Mouse (Mus musculus) retina, postnatal 1 day (tissue): ENCODE measurements around the gene Sypl2.
"Not testable (repeated sequence)": the region's sequence is repeated elsewhere in the genome, so short reads cannot be mapped to it uniquely, and the experiment has no call there.

Source experiments
- DNase-seq: peaks from one replicate; pipeline ENCODE4 v3.0.0-alpha.2; 2012

The Sypl2 gene

DNA sequence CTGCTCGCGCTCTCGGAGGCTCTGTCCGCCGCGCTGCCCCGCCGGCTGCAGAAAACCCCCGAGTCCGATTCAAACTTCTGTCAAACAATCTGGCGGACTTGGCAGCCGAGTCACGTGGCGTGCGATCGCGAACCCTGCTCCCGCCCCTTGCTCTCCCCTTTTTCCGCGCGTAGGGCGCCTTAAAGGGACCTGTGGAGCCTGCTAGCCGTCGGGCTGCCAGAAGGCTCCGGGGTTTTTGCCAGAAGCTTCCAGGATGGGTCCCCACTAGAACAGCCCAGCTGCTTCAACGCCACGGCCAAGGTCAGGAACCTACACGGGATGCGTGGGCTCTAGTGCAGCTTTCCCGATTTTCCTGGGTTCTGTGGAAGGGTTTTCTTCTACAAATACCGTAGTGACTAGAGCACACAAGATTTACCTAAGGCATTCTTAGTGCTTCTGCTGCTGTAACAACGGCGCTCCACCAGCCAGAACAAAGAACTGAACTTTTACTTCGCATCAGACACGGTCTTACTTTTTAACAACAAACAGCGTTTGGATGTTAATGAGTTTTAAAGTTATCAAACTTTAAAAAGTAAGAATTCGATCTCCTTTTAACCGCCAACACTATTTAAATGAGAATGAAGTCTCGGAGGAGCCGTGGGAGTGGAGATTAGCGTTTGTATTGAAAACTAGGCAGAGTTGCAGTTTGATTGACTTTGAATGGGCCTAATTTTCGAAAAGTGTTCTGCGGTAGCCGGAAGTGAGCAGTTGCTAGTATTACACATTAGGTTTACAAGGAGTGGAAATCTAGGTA lies at the start of gene Sypl2:
Gene Sypl2, minus strand, starts transcription at position 91 of the 793 bp plus-strand sequence.
- peak; percentile 70 for DNase-seq

DNA sequence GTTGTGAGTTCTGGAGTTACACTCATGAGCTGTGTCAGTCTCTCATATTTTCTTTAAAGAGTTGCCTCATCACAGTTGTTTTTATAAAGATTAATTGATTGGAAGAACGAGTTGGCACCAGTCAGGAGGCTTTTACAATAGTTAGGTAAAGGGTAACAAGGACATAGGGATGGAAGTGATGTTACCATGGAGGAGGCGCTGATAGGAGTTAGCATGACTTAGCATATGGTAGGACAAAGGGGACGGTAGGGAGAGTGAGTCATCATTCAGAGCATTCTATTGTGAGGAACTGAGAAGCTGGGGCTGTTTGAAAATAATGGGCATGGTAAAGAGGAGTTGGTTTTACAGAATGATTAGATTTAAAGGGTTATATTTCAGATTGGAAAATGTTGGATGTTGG lies 32.9 kb upstream of the Sypl2 start:
- DNase-seq, result no peak

DNA sequence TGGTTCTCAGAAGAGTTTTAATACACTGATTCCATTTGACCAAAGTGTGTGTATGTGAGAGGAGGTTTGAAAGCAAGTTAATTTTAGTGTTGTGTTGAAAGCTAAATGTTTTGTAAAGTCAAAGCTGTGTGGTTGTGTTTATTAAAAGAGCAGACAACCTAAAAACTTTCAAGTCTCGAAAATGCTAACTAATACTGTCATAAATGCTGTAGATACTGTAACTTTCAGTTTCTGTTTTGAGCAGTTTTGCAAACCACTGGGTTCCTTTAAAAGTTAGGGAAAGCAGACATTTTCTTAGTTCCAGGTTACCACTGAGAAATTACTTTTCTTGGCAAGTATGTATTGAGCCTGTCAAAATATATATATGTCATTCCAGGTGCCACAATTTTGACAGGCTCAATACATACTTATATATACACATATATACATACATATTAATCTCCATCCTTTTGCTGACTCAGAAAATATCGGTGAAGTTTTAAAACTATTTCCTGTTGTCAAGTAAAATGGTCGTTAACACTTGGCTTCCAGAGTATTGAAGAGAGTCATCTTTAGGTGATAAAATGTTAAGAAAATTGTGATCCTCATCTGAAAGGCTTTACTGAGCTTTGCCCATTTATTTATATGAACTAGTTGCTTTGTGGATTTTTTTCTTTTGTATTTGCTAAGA lies 31.5 kb upstream of the Sypl2 start:
- DNase-seq, result no peak

DNA sequence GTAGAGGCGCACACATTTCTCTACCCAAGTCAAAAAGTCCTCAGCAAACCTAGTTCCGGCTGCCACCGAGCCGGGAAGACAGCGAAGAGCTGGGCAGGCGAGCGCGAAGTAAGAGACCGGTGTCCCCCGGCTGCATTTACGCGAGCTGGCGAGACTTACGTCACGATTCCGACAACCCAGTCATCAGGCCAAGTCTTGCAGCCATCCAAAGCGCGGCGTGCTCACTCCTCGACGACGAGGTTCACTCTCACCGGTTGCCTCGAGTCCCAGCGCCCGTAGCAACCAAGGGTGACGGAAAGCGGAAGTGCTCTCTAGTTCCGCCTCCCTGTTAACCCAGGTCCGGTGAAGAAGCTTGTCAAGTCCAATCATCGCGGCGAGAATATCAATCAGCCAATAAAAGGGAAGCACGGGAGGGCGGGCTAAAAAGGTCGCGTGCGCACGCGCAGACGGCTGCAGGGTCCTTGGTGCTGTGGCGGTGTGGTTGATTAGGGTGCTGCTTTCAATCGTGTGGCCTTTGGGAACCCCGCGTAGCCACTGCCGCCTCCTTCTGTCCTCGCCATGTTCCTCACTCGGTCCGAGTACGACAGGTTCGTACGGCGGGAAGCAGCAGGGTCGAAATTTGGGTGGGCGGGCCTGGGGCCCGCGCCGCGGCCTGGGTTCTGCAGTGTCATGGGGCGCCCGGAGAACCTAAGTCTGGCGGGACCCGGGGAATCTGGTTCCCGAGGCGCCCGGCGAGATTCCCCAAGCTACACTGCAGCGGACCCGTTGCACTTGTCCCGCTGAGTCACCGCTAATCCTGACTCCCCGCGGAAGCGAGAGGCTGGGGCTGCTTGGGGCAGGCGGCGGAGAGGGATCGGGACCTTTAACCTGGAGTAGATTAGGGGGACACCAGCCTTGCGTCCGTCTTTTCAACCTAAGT lies 30.5 kb upstream of the Sypl2 start, which contains the start of gene Psma5:
Gene Psma5, plus strand, starts transcription at position 208 of the 919 bp plus-strand sequence.
- DNase-seq, result peak; percentile 99

DNA sequence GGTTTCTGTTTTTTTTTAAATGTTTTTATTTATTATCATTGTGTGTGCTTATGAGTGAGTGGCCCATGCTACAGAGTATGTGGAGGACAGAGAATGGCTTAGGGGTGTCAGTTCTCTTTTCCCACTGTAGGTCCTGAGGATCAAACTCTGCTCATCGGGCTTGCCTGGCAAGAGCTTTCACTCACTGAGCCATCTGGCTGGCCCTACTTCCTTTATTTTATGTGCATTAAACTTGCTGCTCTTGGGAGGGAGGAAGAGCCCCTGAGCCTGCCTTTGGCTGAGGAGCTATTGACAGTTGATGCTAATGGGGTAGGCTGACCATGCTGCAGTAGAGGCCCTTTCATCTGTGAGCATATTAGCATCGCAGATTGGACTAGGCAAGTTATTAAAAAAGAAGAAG lies 20.4 kb upstream of the Sypl2 start:
- DNase-seq, result no peak

DNA sequence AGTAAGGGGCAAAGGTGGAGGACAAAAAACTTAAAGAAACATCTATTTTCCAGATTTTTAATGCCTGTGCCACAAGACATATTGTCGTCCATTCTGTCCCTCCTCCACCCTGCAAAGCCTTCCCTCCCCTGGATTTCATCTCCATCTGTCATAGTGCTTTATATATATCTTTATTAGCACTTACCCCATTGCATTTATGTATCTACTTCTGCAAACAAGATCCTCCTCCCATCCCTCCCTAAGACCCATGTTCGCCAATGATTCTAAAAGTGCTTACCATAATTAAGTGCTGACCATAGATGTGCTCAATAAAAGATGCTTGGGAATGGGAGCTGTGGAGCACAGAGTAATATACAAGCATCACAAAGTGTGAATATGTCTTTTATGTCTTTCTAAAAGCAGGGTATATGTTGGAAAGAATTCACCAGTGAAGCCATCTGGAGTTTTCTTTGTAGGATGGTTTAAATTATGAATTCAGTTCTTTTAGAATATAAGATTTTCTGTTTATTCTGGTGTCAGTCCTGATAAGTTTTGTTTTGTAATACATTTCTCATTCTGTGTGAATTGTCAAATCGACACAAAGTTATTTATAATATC lies 14.9 kb upstream of the Sypl2 start:
- DNase-seq, result no peak

DNA sequence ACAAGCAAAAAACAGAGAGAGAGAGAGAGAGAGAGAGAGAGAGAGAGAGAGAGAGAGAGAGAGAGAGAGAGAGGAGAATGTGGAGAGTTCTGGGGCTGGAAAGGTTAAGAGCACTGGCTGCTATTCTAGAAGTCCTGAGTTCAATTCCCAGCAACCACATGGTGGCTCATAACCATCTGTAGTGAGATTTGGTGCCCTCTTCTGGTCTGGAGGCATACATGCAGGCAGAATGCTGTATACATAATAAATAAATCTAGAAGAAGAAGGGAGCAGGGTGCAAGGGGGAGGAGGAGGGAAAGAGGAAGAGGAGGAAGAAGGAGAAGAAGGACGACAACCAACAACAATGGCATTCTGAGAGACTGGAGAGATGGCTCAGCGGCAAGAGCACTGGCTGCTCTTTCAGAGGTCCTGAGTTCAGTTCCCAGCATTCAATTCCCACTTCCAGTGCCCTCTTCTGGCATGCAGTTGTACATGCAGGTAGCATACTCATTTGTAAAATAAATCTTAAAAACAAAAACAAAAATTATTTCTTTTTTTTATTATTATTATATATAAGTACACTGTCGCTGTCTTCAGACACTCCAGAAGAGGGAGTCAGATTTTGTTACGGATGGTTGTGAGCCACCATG lies 11.1 kb upstream of the Sypl2 start:
- DNase-seq, result not testable (repeated sequence)

DNA sequence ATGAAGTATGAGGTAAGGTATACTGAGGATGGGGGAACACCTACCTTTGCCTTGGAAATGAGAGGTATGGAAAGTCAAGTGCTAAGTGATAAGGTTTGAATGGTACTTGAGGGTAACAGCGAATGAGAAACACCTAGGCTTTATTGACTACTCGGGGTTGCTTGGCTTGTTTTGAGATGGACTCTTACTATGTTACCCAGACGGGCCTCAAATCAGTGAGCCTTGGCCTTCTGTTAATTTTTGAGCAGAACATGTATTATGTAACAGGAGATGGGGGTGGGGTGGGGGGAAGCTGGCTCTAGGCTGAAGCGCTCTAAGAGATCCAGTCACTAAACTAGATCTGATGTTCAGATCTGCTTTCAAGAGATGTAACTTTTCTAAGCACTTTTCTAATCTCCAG lies 5.2 kb upstream of the Sypl2 start:
- no peak for DNase-seq

DNA sequence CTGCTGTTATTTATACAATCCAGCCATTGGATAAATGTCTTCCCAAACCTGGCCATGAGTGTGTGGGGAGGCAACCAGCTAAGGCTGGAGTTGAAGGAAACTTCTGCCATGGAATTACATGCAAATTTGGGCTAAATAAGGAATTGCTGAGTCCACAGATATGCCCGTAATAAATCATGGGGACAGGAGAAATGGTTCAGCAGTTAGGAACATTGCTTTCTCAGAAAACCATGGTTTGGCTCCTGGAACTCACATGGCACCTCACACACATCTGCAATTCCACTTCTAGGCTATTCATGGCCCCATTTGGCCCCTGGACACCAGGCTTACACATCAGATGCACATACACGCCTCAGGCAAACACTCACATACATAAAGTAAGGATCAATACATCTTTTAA lies 1.1 kb upstream of the Sypl2 start:
- DNase-seq, result no peak

DNA sequence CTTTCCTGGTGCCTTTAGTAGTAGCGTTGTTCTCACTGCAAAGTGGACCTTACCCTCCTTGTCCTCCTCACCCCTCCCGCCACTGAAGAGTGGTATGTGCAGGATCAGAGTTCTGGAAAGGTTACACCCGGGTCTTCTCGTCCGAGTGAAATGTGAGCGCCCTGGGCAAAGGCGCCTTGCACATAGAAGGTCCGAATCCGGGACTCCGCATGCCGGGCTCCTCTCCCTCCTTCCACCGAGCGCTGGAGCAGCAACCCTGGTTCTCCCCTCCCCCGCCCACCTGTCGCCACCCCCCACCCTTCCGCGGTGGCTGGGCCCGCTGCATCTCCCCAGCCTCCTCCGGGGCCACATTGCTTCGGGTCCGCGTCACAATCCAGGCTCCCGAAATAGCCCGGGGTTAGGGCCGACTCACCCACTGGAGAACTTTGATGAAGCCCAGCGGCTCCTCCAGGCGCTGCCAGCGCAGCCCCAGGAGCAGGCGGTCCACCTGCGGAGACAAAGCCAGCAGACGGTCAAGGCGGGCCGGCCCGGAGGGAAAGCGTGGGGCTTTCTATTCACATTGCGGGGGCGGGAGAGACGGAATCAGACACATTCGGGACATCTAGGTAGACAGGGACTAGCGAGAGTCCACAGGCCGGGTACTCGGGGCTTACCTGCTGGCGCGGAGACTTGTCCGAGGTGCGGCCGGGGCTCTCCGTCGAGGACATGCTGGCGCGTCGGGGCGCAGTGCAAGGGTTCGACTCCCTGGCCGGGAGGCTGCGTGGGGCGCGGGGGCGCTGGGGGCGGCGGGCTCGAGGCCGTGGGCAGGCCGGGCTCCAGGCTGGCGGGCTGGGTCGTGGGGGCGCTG lies 514 bp downstream of the Sypl2 start:
- DNase-seq, result peak; percentile 37

DNA sequence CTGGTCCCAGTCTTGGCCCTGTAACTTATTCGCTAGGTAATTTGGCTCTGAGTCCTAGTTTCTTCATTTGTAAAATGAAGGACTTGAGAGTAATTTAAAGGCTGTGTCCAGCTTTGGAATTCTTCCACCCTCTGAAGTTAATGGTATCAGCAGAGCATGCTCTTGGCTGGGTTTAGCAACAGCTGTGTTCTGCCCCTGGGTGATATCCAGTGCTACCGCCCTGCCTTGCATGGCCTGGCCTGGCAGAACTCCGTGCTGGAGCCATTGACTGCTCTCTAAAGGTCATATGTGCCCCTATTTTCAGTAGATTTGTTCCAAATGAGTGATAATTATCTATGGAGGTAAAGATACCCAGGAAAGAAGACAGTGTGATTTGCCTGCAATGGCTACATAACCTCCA lies 5.8 kb downstream of the Sypl2 start:
- DNase-seq, result no peak

DNA sequence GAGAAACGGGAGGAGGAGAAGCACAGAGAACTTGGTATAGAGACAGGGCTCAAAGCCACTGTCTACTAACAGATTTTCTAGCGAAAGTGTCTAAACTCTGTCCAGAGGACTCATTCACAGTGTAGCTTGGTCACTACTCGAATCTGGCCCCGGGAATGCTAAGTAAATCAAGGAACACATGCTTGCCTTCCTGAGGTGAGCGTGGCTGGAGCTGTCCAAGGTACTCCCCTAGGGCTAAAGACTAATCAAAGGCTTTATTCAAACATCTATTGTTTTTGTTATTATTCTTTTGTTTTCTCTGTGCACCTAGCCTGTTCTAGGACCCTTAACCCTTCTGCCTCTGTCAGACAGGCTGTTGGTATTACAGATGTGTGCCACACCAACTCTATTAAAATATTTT lies 11.7 kb downstream of the Sypl2 start:
- no peak for DNase-seq

DNA sequence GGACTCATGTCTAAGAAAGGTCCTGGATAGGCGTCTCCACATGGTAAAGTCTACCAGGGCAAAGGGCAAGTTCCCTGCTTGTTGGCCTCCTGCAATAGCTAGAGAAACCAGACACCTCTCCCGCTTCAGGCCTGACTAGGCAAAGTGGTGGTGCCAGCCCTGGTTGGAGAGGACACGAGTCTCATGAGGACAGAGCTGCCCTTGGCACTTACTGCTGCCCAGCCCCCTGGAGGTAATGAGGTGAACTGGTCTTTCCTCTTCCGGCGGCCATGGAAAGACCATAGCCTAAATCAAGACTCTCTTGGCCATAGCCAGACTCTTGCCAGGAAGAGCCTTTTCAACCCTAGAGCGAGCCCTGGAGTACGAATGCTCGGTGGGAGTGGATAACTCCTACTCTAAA lies 14.0 kb downstream of the Sypl2 start:
- no peak for DNase-seq

DNA sequence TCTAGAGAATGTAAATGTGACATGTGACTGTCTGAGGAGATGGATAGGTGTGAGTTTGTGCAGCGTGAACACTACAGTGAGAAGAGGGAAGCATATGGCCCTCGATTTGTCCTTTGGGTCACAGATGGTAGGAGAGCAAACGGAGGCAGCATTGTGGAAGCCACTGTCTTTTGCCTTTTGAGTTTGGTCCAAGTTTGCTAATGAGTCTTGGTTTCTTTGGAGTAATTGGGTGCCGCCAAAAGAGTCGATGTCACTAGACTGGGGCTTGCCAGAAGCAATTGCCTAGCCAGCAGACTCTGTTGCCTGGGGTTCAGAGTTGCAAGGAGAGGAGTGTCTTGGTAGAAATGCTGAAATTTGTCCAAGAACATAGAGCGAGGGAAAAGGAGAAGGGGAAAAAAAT lies 14.6 kb downstream of the Sypl2 start:
- no peak for DNase-seq

DNA sequence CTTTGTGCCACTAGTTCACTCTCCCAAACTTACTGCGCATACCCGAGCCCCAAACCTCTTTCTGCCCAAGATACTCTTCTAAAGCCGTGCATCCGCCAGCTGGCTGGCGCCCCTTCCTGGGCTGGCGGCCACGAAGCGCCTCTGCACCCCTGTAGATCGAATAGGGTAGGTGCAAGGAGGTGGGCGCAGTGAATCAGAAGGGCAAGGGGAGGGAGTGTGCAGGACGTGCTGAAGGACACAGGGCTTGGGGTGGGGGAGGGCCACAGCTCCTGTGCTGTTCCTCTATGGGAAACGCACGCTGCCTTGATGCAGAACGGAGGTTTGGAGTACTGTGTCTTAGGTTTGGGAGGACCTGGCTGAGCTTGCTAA lies 15.7 kb downstream of the Sypl2 start, which contains the start of gene Atxn7l2:
Gene Atxn7l2, minus strand, starts transcription at position 164 of the 369 bp plus-strand sequence.
- no peak for DNase-seq

DNA sequence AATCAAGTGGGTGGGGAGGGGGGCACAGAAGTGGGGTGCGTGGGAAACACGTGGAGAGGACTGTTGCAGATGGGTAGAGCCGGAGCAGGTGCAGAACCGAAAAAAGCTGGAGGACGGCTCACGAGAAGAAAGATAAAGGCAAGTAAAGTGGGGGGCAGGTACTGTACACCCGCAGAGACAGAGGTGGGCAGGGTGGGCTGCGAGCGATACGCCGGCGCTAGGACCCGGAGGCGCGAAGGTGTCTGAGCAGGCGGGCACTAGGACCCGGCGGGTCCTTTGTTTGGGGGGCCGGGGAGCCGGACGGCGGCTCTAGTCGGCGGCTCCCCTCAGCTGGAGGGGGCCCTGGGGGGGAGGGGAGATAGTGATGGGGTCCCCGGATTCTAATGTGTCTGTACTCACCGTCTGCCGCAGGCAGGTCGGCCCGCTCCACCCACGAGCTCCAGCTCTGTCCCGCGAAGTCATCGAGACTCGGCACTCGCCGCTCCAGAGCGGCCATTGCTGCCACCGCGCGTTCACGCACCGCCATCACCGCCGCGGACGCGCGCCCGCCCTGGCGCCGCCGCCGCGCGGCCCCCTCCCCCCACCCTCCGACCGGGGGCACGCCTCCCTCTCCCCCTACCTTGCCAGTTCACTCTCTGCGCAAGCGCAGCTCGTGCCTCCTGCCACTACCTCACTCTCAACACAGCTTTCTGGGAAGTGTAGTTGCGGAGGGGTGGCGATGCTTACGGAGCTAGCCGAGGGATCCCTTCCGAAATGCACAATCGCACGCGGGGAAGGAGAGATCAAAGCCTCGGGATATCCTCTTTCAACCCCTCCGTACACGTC lies 16.3 kb downstream of the Sypl2 start:
- peak; percentile 99 for DNase-seq

DNA sequence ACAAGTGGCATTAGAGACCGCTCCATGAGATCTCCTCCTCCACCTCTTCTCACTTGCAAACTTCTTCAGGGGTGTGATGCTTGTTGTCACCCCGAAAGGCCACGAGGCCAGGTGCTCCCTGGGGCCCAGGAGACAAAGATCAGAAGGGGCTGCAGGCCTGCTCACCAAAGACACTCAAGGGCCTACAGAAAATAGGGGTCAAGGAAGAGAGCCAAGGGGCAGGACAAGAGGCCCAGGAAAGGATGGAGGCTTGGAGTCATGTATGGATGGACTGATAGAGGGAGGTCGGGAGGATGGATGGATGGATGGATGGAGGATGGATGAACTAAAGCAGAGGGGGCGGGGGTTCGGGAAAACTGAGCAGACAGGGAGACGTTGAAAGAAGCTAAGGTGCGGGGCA lies 16.9 kb downstream of the Sypl2 start:
- no peak for DNase-seq

DNA sequence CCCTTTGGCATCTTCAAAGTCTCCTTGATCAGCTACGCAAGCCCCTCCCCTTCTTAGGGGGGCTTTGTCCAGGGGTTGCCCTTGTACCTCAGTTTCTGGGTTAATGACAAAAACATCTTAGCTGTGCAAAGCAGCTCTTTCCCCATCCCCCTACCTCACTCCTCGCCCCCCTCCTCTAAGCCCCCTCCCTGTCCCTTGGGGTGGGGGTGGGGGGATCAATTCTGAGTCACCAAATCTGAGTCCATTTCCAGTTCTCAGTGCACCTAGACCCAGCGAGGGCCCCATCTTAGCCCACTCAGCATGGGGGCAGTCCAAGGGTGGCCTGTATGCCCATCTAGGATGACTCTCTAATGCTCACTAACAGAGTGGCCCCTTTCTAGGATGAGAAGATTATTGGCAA lies 17.4 kb downstream of the Sypl2 start:
- no peak for DNase-seq

DNA sequence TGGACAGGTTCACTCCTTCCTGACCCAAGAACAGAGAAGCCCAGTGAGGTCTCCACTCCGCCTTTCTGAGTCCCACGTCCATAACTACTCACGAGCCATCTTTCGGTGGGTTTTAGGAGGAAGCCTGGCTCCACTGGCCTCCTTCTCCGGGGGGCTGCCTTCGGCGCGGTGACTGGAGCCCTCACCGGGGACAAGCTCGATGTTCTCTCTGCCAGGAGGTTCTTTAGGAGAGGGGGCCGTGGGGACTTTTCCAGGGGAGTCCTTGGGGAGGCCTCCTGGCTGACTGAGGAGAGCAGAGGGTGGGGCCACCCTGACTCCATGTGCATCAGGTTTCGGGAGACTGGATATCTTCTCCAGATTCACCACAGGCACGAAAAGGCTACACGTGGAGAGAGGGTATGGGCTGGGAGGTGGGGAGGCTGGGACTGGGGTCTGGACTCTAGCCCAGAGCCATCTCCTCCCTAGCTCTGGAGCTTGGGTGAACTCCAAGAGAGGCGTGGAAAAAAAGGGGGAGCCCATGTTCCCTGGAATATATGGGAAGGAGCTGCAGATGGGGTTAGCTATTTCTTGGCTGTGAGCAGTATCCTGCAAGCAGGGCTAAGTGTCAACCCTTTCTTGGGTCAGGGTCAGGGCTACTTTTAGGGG lies 19.6 kb downstream of the Sypl2 start:
- no peak for DNase-seq

DNA sequence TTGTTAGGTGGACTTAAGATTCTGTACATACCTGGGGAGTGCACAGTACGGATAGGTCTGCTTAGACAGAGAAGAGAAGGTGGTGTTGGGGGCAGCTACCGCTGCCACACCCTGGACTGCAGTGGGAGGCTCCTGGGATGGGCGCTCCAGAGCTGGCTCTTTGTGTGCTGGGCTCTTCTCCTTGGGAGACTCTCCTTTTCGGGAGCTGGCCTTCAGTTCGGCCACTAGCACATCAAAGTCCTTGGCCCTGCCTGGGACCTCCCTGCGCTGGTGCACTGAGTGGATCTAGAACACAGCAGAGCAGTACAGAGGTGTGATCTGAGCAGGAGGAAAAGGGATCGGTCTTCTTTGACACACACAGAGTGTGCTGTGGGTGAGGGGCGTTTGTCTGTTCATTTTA lies 20.8 kb downstream of the Sypl2 start:
- no peak for DNase-seq
